Mouse (Mus musculus) frontal cortex, adult (tissue): ENCODE measurements around the gene Nme8.

Experiments
- ATAC-seq: cut with Nextera tagmentation; 2 replicates; pipeline ENCODE4 v1.9.2; 2017; ENCODE audit warnings: mild to moderate bottlenecking, moderate library complexity, mixed read lengths; ENCODE audit not compliant: low TSS enrichment

Gene Nme8

DNA sequence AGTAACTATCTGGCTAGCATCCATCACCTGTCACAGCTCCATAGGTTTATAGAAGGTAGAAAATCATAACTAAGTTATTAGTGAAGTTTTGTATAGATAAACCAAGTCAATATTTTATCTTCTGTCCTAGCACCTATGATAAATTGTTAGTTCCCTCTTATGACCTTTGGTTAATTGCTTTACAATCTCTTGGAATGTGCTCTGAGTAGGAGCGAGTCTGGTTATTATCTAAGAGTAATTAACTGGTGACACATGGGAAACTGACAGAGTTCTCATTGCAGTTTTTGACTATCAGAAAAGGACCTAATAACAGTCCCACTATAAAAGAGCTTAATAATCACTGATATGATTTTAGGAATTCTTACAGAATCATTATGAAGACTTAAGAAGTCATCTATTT is 54.1 kb downstream of the Nme8 start:
- no peak for ATAC-seq

DNA sequence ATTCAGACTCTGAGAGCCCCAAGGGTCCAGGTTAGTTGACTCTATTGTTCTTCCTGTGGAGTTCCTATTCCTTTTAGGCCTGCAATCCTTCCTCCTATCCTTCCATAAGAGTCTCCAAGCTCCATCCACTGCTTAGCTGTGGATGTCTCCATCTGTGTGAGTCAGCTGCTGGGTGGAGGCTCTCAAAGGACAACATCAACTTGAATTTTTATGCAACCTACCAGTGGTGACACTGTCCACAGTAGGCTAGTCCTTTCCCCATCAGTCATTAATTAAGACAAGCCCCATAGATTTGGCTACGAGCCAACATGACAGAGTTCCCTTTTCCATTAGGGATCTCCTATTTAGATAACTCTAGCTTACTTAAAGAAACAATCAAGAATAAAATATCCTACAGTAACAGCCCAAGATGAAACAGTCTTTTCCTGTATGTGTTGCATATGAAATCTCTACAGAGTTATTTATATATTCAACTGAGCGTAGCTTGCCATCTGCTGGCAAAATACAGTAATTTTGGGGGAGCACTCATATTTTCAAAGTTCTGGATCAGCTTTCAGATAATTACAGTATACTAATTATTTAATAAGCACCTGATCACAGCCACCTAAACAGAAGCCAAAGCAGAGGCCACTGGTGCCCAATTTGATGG is 57.3 kb downstream of the Nme8 start:
- ATAC-seq = peak; percentile 81

DNA sequence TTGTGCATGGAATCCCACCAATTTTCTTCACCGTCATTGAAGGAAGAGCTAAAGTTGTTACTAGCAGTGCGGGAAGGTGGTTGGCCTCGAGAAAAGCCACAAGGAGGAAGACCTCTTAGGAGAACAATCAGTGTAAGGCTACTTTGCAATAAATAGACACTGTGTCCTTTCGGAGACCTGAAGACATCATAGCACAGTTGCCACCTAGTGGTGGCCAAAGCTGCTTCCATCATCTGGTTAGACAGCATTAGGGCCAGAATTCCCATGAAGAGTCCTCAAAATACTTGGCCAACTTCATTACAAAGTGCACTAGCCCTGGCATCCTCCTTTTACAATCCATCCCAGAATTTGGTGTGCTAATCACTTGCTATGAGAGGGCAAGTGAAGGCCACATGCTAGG is 61.5 kb downstream of the Nme8 start:
- peak; percentile 92 for ATAC-seq

DNA sequence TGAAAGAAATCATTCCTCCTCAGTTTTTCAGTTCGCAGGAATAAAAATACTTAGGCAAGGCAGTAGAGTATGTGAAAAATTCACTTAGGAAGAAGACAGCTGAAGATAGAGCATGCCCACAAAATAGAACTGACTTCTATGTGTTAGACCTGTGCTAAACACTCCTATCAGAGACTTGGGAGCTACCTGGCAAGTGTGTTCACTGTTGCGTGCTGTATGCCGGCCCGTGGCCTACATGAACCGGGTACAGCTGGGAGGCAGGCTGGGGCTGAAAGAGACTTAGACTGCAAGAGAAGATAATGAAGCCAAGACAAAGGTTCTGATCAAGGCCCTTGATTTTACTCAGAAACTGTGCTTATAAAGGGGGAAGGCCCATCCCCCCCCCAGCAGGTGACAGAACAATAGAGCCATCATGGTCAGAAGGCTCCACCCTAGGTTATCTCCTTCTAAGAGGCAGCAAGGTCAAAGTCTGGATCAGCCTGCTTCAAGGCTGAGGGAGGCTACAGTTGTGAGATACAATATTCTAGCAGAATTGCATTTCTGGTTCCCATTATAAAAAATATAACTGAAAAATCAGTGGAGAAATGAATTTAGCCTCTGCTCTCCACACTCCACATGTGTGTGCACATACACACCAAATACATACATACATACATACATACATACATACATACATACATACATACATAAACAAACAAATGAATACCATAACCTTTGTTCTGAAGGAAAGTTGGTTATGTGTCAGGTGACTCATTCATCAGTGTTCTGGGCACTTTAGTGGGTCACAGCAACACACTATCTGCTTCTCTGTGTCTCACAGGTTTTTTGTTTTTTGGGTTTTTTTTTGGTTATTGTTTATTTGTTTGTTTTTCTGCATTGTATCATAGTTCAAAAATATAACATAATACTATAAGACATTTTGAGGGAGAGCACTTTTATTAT is 66.6 kb downstream of the Nme8 start:
- ATAC-seq = no peak

DNA sequence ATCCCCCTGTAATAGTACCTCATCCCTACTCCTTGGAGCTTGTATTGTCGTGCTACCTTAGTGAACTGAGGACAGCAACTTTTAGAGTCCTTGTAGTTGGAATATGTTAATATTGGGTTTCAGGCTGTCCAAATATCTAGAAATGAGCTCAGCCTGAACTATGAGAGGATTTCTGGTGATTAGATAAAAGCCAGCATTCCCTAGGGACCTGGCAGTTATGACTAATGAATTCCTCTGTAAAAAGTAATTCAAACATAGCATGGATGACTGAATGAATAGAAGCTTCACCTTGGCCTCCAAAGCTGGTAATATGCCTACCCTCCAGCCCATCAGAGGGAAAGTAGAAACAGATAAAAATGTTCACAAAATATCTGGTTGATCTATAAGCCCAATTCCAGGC is 71.1 kb downstream of the Nme8 start:
- no peak for ATAC-seq

DNA sequence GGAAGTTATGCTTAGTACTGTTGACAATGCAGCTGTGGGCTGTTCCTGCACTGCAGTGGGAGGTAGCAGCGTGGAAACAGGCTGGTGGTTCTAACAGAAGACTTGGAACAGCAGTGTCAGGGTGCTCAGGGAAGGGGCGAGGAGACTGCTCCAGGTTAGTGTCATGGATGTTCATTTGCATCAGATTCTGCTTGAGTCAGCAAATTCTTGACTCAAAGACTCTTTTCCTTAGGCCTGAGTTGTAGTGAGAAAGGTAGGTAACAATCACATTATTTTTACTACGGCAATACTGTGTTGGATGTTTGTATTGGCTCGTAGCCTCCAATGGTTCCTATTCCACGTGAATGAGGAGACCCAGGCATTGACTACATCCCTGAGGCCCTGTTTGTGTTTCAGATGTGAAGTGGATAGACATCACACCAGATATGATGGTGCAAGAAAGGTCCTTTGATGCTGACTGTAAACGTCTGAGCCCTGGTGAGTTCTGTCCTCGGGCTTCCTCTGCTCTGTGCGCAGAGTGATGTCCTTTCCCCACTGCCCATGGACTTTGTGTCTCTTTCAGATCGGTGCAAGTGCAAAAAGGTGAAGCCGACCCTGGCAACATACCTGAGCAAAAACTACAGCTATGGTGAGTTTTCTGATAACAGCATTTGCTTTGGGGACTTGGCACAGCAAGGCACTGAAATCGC is 72.8 kb downstream of the Nme8 start:
- no peak for ATAC-seq

DNA sequence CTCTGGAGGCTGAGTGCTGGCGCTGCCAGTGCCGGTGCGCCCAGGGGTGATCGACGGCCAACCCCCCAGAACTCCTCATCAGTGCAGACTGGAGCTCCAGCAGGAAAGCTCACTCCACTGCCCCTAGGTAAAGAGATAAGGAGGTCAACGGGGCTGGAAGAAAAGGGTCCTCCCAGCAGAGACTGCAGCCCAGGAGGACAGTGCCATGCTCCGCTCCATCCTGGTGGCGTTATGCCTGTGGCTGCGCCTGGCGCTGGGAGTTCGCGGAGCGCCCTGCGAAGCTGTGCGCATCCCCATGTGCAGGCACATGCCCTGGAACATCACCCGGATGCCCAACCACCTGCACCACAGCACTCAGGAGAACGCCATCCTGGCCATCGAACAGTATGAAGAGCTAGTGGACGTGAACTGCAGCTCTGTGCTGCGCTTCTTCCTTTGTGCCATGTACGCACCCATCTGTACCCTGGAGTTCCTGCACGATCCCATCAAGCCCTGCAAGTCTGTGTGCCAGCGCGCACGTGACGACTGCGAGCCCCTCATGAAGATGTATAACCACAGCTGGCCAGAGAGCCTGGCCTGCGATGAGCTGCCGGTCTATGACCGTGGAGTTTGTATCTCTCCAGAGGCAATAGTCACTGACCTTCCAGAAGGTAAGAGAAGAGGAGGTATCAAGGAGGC is 74.2 kb downstream of the Nme8 start:
- peak; percentile 40 for ATAC-seq

DNA sequence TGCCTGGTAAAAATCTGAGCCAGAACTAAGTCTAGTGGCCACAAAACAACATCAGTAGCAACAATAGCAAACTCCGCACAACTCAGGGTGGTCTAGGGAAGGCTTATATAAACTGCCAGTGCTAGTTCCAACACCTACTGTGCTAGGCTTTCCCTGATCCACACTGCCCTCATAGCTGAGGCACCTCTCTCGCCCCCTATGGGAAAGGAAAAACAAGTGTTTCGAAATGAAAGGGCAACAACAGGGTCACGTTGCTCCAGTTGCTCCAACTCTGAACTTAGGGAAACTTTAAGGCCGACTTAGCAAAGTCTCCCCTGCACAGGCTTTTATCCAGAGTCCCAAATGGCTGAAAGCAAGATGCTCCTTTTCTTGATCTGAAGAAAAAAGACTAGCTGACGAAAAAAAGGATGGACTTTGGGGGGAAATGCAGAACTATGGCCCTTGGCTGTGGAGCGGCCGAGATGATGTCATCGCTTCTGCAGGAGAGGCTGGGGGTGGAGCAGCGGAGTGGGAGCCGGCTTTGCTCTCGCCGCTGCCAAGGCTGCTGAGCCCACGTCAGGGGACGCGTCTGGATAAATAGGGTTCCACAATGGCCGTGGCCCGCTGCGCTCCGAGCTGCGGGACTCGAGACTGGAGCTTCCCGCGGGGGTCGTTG is 74.9 kb downstream of the Nme8 start, which contains the start of gene Sfrp4:
Sfrp4 (plus strand) TSS at position 532 of the 655 bp plus-strand sequence.
- ATAC-seq = peak; percentile 69

DNA sequence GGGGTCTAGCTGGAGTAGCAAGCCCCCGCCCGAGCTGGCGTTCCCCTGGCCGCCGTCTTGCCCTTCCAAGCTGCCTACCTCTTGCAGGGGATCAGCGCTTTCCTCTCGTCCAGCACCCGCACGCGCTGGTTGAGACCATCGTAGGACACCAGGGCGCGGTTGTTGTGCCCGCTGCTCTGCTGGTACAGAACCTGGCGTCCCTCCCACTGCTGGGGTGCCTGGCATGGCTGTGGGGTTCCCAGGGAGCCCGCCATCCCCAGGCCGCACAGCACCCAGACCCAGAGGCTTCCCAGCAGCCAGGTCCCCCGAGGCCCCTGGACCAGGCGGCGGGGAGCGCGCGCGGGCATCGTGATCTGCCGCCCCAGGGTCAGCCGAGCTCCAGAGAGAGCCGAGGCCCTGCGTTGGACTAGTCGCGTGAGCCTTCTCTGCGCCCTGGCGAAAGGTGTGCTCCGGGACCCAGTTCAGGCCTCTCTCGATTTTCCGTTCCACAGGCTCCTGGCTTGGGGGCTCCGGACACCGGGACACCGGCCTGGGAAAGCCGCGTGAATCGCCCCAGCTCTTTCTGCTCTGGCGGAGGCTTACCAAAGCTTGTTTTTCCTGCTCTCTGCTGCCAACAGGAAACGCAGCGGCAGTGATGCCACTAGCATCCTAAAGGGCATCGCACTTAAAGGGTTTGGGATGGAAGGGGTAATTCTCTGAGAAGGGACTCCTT is 78.2 kb downstream of the Nme8 start, which contains the start of gene Epdr1:
Epdr1 (minus strand) TSS at position 712 of the 712 bp plus-strand sequence.
- peak; percentile 80 for ATAC-seq

DNA sequence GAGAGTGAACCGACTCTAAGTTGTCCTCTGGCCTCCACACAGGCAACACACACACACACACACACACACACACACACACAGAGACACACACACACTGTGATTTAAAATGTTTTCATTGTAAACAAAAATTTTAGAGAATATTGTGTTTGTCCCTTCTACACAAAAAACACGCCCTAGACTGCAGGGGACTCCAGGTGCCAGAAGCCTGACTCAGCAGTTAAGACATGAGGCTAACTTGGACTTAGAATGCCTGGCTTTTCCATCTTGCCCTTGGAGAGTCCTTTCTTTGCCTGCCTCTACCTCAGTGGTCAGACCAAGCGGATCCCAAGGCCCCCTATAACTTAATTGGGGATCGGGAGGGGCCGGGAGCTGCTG is 78.8 kb downstream of the Nme8 start:
- ATAC-seq = peak; percentile 35; the same call in 1 of the 2 replicates

DNA sequence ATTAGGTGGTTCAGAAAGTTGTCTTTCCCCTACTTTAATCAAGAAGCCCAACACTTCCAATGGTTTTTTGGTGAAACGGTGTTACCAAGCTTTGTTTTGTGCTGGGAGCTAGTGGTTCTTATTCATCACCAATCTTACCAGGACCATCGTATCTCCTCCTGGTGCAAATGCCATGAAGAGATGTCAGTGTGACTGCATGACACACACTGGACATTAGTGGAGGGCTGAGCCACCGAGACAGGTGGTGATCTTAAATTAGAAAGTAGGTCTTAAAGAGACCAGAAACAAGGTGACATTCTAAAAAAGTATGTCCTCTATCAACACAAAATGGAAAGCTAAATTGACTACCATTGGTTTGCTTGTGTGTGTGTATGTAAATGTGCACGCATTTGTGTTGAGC is 79.5 kb downstream of the Nme8 start:
- no peak for ATAC-seq

DNA sequence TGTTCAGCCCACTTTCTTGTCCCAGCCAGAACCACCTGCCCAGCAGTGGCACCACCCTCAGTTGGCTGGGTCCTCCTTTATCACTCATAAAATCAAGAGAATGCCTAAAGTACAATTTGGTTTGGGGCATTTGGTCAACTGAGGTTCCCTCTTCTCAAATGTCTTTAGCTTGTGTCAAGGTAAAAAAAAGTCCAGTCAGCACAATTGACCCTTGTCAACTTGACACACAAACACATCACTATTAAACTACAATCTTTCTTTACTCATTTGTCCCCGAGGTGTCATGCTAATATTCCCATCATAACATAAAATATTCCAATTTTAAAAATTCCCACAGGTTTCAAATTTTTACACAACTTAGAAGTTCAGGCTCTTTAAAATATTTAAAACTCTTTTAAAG is 83.3 kb downstream of the Nme8 start:
- no peak for ATAC-seq

DNA sequence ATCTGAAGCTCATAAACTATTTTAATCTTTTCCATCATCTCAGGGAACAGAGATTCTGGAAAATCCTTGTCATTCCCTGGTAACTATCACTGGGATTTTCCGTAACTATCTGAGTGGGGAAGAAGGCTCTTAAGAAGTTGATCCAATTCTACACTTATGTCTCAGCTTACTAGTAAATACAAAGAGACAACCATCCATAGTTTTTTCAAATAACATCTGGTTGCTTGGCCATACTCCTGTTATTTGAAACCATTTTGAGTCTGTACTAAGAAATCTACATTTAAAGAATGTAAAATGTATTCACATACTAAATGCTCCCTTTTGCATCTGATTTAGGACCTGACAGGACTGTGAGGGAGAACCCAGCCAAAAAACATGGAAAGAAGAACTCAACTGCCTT is 84.2 kb downstream of the Nme8 start:
- no peak for ATAC-seq

DNA sequence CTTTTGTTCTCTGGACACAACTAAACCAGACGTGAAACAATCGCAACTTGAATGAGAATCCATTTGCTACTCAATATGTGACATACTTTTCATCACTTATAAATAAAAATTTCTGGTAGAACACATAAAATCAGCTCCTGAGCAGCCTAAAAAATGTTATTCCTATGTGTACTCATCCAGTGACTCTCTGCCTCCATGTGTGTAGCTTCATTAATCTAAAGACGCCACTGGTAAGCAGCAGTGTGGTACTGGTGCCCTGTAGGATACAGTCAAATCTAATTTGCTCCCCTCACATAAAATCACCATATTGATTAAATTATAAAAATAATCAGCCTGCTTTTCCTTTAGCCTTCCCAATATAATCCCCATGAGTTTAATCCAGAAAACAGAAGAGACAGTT is 84.6 kb downstream of the Nme8 start:
- no peak for ATAC-seq

DNA sequence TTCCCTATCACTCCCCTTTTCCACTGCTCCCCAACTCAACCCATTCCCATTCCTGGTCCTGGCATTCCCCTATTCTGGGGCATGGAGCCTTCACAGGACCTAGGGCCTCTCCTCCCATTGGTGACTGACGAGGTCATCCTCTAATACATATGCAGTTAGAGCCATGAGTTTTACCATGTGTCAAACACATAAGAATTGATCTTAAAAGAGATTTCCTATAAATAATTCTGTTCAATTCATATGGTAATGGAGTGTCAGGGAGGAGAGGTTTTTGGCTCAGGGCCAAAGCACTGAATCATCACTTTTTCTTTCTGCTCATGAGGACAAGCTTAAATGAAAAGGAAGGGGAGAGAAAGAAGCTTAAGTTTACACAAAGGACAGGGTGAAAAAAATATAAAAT is 85.2 kb downstream of the Nme8 start:
- ATAC-seq = peak; percentile 79

DNA sequence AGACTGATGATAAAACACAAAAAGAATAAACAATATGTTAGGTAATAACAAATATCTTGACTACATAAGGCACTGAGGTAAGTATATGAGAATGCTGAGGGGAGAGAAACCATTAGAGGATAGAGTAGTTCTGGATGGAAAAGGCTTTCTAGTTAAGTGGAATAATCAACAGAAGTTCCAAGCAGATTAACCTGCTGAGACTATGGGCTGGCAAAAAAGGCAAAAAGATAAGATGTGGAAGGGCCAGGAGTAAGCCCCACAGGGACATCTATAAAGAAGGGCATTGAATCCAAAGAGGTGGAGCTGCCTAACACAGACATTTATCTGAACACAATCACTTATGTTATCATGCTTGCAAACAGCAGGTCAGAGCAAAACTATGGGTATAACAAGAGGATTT is 89.5 kb downstream of the Nme8 start:
- ATAC-seq = no peak

DNA sequence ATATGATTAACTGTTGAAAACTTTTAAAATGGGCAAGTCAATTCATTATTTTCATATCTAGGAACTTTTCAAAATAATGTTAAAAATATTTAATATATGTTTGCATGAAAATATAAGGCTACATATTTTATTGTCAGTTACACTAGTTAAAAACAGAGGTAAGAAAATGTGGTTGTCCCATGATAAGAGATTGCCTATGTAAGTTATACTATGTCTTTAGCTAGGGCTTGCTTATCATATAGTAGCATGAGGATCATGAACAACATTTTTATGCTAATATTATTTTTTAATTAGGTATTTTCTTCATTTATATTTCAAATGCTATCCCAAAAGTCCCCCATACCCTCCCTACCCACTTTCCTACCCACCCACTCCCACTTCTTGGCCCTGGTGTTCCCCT is 92.7 kb downstream of the Nme8 start:
- no peak for ATAC-seq

DNA sequence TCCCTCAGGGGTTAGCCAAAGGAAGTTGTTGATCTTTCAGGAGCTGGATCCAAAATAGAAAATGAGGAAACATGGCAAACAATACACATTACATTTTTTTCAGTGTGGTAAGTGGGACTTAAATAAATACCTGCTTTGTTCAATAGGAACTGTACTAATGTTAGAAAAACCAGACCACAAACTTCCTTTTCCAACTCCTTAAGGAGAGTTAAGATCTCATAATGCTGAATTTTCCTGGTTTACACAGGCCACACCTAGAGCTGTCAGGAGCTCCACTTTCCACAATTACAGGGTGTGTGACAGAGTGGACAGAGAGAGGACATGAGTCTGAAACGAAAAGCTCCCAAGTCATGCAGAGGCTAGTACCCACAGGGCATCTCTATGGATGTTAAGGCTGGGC is 93.9 kb downstream of the Nme8 start:
- no peak for ATAC-seq

DNA sequence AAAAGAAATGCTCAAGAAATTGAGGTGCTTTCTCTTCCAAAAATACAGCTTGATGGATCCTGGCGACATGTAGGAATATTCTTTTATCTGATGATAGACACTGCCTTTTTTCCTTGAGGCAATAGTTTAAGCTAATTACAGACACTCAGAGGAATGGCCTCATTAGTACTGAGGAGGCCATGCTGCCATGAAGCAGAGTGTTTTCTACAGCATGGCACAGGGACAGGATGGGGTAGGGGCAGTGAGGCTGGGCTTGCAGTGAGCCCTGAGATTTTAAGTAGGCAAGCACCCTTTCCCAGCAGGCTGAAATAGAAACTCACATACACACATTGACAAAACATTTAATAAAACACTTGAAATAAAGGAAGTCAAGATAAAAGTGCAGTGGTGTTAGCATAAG is 95.1 kb downstream of the Nme8 start:
- ATAC-seq = no peak

DNA sequence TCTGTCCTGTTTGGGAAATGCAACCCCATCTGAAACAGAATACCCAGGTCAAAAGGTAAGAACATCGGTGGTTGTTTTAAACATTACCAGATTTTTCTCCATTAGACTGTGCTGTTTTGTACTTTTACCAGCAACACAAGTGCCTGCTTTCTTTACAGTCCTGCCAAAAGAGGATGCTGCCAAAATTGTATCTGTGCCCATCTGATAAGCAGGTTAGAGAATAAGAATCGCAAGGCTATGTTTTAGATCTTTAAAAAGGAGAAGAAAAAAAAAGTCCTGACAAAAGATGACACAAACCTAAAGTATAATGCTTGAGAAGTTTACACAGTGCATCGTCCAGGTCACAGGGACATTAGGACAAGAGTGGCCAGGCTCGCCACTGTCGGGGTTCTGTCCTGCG is 98.4 kb downstream of the Nme8 start:
- ATAC-seq = no peak

DNA sequence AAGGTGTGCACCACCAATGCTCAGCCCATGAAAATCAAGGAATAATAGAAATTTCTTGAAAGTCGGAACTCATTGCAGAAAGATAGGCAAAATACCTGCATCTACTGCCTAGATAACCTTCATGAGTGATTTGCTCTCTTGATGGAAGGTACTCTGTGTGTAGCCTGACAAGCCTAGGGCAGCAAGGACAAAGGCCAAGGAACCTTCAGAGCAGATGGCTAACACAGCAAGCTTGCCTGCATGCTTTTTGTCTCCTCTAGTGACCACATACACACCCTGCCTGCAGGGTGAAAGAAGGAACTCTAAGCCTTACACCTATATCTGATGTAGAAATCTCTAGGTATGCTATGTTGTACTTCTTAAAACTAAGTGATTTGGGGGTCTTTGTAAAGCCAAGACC is 102.5 kb downstream of the Nme8 start:
- no peak for ATAC-seq
